Mouse (Mus musculus): ENCODE data around the gene Gbf1. TPM values are rescaled to one million over a fixed set of nuclear protein-coding genes. Genes with fewer than 3 reads are reported as not detected.

Gene Gbf1
- polyA plus RNA-seq, 1 experiment, result 86.4 TPM

DNA sequence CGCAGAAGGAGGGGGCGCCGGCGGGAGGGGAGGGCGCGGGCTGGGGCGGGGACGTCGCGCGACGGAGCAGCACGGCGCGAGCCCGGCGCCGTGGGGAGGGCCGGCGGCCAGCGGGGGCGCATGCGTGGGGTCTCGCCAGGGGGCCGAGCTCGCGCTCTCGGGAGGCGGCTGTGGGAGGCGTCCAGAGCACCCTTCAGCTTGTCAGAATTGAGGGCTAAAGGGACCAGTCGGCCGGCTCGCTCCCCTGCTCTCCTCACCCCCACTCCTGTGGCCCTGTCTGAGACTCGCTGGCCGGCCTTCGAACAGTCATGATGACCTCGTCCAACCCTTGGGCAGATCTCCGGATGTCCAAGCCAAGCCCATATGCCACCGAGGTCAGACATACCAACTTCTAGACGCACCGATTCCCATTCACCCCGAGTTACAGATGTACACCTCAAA is 165.7 kb downstream of the Gbf1 start:
- no peak overlapping the region for H3K27ac ChIP-seq (ENCODE audit: insufficient read depth, low read length)

DNA sequence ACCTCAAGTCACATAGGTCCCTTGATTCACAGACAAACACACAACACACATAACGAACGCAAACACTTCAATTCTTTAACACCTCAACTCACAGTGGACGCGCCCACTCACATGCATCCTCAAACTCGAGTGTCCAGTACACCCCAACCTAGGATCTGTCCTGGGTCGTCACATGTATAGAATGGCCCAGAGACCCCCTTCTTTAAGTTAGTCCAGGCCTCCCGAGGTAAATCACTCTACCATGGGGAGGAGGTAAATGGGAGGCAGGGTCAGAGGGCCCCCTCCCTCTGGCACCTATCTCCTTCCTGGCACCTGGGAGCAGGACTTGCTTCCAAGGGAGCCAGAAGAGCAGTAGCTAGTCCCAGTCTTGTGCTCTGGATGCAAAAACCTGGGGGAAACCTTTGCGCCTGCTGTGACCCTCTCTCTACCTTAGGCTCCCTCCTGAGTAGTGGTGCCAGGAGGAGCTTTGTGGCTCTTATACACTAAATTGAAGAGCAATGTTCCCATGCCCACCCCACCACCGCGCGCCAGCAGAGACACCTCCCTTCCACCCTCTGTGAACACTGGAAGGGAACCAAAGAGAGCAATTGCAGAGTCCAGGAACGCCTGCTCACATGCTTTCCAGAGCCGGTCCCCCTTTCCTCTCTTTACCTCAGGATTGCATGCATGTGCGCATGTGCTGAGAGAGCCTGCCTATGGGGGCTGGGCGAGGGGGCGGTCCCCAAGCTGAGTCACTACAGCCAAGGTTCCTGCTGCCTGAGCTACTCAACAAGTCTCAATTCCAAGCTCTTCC is 166.5 kb downstream of the Gbf1 start:
- peaks cover 2% of the 10 kb centered on the region for H3K4me1 ChIP-seq (ENCODE audit: control insufficient read depth, insufficient read depth, low read length)

More for the DNA sequence above, 165.7 kb downstream of the Gbf1 start:
- Histone ChIP-seq H3K4me1 (ENCODE audit: control insufficient read depth, insufficient read depth, low read length) (peaks cover 2% of the 10 kb centered on the region), H3K4me3 (ENCODE audit: insufficient read depth, low read length) (no peak overlapping the region)
- TF ChIP-seq CTCF (IDR thresholded peaks at IDR 0.05; ENCODE audit: borderline replicate concordance, insufficient read depth, low read length) (no peak), POLR2A (IDR thresholded peaks at IDR 0.05; ENCODE audit: low read depth, low read length) (0 out of 2 replicates have a peak, but pooled peaks have one; percentile 18)

DNA sequence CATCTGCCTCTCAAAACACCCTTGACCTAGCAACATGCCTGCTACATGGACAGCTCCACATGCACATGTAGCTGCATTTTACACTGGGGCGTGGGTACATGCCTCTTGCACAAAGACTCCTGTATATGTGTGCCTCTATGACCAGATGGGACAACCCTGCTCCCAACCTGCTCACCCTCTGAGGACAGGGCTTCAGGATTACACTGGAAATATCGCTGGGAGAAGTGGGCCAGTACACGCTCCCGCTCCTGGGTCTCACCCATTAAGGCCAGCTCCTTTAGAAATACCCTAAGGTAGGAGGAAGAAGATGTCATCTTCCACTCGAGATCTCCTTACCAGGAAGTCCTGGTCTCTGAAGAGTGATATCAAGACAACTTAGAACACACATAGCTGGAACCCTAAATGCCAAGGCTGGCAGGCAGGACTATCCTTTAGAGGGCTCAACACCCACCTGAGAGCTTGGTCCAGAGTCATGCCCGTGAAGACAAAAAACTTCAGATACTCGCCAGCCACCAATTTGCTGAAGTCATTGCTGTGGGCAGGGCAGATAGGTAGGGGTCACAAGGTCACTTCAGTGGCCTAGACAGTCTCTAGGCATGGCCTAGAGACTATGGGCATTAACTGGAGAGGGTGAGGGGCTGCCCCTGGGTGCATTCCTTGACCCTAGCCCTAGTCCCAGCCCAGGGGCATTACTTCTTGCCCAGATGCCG is 167.9 kb downstream of the Gbf1 start:
- peaks cover 2% of the 10 kb centered on the region for H3K4me1 ChIP-seq (ENCODE audit: control insufficient read depth, insufficient read depth, low read length)
- H3K27ac ChIP-seq (ENCODE audit: insufficient read depth, low read length), result no peak overlapping the region
- H3K4me3 ChIP-seq (ENCODE audit: insufficient read depth, low read length), result no peak overlapping the region
- TF ChIP-seq POLR2A (IDR thresholded peaks at IDR 0.05; ENCODE audit: low read depth, low read length) (no peak), CTCF (IDR thresholded peaks at IDR 0.05; ENCODE audit: borderline replicate concordance, insufficient read depth, low read length) (no peak)

More for the DNA sequence above, 166.5 kb downstream of the Gbf1 start:
- H3K4me3 ChIP-seq (ENCODE audit: insufficient read depth, low read length), result no peak overlapping the region
- no peak for TF ChIP-seq CTCF (IDR thresholded peaks at IDR 0.05; ENCODE audit: borderline replicate concordance, insufficient read depth, low read length)
- 0 out of 2 replicates have a peak, but pooled peaks have one; percentile 23 for TF ChIP-seq POLR2A (IDR thresholded peaks at IDR 0.05; ENCODE audit: low read depth, low read length)
- no peak overlapping the region for H3K27ac ChIP-seq (ENCODE audit: insufficient read depth, low read length)

DNA sequence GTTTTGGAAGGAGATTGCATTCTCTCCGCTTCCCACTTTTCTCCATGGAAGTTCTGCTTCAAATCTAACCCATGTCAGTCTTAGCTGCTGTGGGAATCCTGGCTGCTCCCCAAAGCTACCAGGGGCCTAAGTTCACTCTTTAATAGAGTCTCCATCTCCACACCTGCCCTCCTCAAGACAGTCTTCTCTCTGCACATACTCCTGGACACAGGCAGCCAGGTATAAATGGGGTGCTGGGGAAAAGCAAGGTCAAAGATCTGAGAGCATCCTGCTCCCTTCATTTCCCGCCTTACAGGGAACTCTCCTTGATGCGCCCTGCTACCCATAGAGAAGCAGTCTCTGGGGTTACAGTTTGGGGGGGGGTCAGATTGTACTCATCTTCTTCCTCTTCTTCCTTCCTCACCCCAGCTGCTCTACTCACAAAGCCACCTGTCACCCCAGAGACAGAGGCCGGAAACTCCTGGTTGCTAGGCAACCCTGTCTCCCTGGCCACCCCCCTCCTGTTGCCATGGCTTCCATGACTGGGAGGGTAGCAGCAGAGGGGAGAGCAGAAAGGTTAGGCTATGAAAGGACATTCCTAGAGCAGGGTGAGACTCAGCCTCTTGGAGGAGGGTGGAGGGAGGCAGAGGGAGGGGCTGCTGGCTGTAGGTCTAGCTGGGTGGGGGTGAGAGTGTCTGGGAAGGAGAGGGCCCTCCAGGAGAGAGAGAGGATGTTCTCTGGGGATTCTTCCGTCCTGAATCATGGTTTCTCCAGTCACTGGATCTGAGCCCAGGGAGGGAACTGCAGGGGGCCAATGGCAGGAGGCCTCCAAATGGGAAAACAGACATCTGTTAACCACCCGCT is 169.0 kb downstream of the Gbf1 start:
- Histone ChIP-seq H3K27ac (ENCODE audit: insufficient read depth, low read length) (no peak overlapping the region), H3K4me1 (ENCODE audit: control insufficient read depth, insufficient read depth, low read length) (peaks cover 2% of the 10 kb centered on the region), H3K4me3 (ENCODE audit: insufficient read depth, low read length) (no peak overlapping the region)
- no peak for TF ChIP-seq CTCF (IDR thresholded peaks at IDR 0.05; ENCODE audit: borderline replicate concordance, insufficient read depth, low read length)
- no peak for TF ChIP-seq POLR2A (IDR thresholded peaks at IDR 0.05; ENCODE audit: low read depth, low read length)

DNA sequence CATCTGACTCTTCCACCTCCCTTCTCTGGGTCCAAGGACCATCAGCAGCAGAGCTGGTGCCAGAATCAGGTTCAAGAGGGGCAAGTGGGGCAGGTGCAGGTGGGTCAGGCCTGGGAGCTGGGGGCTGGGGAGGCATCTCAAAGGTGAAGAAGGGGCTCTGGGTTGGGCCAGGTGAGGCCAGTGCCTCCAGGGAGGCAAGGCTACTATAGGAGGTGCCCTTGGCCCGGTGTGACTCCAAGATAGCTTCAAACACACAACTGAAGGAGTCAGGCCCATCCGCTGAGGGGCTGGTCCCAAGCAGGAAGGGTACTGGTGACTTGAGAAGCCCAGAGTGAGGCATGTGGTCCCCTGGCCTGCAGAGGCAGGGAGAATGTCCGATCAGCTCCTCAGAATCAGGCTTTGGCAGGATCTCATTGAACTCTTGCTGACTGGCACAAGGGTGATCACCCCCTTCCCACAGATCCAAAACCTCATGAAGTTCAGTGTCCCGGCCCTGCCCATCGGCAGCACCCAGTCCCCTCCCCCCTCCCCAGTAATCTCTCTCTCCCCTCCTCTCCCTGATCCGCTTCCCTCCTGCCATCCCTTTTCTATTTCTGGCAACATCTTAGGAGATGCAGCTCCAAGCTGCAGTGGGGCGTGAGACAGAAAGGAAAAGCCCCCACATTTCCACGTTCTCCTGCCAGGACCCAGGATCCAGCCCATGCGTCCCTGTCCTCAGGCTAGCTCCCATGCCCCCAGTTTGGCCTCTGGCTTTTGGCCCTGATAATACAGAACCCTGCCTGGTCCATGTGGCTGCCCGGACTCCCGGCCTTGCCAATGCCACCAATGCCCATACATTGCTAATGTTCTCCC is 170.1 kb downstream of the Gbf1 start:
- no peak overlapping the region for H3K27ac ChIP-seq (ENCODE audit: insufficient read depth, low read length)
- TF ChIP-seq CTCF (IDR thresholded peaks at IDR 0.05; ENCODE audit: borderline replicate concordance, insufficient read depth, low read length) (no peak), POLR2A (IDR thresholded peaks at IDR 0.05; ENCODE audit: low read depth, low read length) (no peak)
- no peak overlapping the region for H3K4me3 ChIP-seq (ENCODE audit: insufficient read depth, low read length)
- peaks cover 2% of the 10 kb centered on the region for H3K4me1 ChIP-seq (ENCODE audit: control insufficient read depth, insufficient read depth, low read length)

DNA sequence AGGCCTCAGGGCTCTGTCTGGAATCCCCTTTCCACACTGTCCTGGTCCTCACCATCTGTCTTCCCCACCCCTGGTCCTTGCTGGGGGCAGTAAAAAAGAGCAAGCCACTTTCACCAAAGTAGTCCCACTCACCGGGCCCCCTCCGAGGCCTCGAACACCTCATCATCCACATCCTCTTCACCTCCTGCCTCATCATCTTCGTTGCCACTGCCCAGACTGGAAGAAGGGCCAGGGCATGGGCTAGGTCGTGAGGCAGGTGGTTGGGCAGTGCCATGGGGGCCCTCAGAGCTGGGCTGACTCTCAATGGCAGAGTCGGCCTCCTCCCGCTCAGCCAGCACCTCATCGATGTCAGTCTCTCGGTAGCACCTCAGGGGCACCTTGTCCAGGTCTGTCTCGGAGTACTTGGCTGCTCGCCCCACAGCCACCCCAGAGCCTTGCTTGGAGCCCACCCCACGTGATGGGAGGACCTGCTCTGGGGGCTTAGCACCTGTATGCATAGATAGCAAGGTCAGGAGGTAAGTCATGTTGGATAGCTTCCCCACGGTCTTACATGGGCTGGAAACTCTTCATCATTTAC is 170.8 kb downstream of the Gbf1 start:
- Histone ChIP-seq H3K4me3 (ENCODE audit: insufficient read depth, low read length) (no peak overlapping the region), H3K4me1 (ENCODE audit: control insufficient read depth, insufficient read depth, low read length) (peaks cover 2% of the 10 kb centered on the region), H3K27ac (ENCODE audit: insufficient read depth, low read length) (no peak overlapping the region)
- no peak for TF ChIP-seq CTCF (IDR thresholded peaks at IDR 0.05; ENCODE audit: borderline replicate concordance, insufficient read depth, low read length)

DNA sequence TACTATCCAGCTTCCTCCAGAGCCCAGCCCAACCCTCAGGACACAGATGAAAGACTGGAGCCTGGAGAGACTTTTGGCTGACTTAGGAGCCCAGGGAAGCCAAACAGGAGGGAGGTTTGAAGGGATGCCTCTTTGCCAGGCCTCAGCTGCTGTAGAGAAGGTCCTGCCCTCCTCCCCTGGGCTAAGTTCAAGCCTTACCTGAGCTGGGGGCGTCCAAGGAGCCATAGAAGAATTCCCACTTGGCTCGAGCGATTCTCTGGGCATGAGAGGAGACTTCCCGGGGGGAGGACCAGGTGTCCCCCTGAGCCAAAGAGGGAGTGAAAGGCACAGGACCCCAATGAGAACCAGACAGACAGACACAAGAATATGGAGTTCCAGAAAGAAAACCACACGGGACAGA is 171.4 kb downstream of the Gbf1 start:
- Histone ChIP-seq H3K4me1 (ENCODE audit: control insufficient read depth, insufficient read depth, low read length) (peaks cover under 1% of the 10 kb centered on the region), H3K4me3 (ENCODE audit: insufficient read depth, low read length) (no peak overlapping the region), H3K27ac (ENCODE audit: insufficient read depth, low read length) (no peak overlapping the region)
- no peak for TF ChIP-seq POLR2A (IDR thresholded peaks at IDR 0.05; ENCODE audit: low read depth, low read length)
- no peak for TF ChIP-seq CTCF (IDR thresholded peaks at IDR 0.05; ENCODE audit: borderline replicate concordance, insufficient read depth, low read length)

DNA sequence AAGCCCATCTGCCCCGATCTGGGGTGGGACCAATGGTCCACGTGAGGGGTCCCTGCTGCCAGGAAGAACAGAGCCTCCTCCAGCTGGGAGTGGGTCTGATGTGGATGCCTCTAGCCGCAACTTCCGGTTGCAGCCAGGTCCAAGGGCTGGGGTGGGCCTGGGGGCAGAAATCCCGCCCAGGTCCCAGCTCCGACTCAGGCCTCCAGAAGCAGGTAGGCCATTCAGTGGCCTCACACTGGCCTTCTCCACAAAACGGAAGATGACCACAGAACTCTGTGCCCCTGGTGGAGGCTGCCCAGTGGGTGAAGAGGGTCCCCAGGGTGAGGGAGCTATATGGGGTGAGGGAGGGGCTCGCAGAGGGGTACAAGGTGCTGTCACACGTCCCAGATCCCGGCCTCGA is 172.1 kb downstream of the Gbf1 start:
- no peak overlapping the region for H3K27ac ChIP-seq (ENCODE audit: insufficient read depth, low read length)
- no peak overlapping the region for H3K4me3 ChIP-seq (ENCODE audit: insufficient read depth, low read length)
- TF ChIP-seq POLR2A (IDR thresholded peaks at IDR 0.05; ENCODE audit: low read depth, low read length) (no peak), CTCF (IDR thresholded peaks at IDR 0.05; ENCODE audit: borderline replicate concordance, insufficient read depth, low read length) (no peak)
- no peaks in the 10 kb centered on the region; the same call in 1 of the 2 replicates for H3K4me1 ChIP-seq (ENCODE audit: control insufficient read depth, insufficient read depth, low read length)
